Mouse (Mus musculus): ENCODE measurements around the gene BC034090. TPM values are rescaled to one million over a fixed set of nuclear protein-coding genes. Genes with fewer than 3 reads are reported as not detected.

Gene BC034090
- polyA plus RNA-seq, 1 experiment = 22.8 TPM

DNA sequence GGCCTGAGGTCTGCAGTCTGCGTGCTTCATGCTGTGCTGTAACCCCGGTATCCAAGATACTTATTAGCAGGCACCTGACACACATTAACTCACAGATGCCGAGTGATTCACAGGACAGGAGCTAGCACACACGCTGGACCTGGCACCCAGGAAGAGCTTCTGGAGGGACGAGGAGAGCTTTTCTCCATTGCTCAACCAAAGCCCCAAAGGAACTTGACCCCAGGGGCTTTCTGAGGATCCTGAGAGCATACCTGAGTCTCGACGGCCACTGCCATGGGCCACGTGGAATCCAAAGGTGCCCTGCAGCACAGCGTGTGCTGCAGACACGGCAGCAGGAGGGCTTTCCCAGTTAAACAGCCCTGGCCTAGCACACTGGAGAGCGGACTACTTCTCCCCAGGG, 27.9 kb downstream of the BC034090 start:
- DNase-seq (ENCODE audit: low read depth) = no peak

DNA sequence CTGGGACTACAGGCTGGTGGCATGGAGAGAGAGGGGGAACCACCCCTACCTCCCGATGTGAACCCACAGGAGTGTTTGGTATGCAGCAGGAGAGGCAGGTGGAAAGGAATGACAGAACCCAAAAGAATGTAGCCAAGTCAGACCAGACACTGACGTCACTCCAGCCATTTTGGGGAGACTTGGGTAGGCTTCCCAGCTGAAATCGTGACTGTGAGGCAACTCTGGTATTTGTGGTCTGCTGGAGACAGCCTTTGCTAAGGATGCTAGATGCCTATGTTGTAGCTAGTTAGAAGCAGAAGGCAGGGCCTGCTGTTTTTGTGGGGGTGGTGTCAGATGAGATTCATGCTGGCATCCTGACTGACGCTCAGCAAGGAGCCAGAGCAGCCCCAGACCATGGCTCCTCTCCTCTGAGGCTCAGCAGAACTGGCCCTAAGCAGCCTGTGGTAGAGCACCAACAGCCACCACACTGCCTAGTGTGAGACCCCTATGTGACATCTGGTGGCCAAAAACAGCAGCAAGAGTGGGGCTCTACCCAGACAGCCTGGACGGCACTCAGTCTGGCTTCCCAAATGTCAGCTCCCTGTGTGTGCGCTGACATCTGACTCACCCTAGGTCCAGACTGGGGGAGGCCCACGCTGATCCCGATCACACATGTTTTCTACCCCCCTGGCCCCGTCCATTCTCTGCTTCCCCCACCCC, 29.0 kb downstream of the BC034090 start:
- DNase-seq (ENCODE audit: low read depth) = no peak

DNA sequence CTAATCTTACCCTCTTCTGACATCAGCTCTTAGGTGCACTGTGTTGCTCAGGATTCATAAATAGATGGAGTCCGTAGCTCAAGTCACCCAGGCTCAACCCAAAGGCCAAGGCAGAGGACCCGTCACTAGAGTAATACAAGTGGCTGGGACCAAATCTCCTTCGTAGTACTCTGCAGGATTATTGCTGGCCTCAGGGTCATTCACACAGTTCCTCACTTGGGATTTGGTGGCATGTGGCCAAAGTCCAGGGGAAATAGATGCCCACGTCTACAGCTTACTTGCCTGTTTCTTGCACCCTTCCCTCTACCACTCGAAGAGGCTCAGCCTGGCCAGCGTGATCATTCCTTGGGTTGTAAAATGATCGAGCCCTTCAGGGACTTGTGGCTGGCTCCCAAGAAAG, 30.3 kb downstream of the BC034090 start:
- DNase-seq (ENCODE audit: low read depth) = no peak

GRCm38 (mm10) chr1:155212936-155213774, 31.1 kb downstream of the BC034090 start:
- DNase-seq (ENCODE audit: low read depth) = no peak

DNA sequence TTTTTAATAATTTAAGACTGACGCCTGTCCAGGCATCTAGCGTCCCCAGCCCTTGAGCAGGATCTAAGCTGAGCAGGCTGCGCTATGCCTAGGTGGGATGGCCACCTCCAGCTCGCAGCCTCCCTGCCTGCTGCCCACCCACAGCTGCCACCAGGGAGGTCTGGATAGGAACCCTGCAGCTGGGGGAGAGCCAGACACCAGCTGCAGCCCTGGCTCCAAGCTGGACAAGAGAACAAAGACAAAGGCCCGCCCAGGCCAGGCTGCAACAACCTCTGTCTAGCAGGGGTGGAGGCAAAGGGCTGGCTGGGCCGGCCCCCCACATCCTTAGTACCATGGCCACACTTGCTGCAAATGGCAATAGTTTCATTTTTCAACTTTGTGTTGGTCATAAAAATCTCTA, 31.8 kb downstream of the BC034090 start:
- no peak for DNase-seq (ENCODE audit: low read depth)

DNA sequence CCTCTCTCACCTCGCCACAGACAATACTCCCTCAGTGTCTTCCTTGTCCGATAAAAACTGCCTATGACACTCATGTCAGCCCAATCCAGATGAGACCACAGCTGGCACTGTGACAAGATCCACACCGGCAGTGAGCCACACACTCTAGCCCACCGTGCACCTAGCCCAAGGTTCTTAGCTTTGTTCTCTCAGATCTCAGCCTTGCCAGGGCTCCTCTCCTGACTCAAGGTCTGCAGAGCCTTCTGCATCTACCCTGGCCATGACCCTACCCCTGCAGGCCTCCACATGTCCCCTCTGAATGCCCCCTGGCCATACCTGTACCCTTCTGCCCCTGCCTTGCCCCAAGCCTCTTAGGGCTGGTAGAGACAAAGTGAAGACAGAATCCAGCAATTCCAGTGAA, 32.2 kb downstream of the BC034090 start:
- no peak for DNase-seq (ENCODE audit: low read depth)

DNA sequence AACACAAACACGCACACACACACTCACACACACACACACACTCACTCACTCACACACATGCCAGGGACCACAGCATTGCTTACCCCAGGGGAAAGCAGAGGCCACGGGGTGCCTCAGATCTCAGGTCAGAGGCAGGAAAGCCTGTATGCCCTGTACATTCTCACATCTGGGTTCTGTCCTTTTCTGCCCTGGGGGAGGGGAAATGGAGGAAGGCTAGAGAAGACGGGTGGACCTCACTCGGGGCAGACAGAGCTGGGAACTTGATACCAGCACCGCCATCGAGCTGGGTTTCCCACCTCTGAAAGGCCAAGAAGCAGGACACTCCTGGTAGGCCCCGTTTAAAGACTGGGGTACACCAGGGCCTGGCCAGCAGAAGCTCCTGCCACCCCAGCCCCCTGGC, 33.2 kb downstream of the BC034090 start:
- DNase-seq (ENCODE audit: low read depth) = no peak

GRCm38 (mm10) chr1:155210011-155210763, 34.1 kb downstream of the BC034090 start:
- peak; percentile 77 for DNase-seq (ENCODE audit: low read depth)

- no peak for DNase-seq (ENCODE audit: low read depth)
Measured at GRCm38 (mm10) chr1:155207859-155208258, 36.4 kb downstream of the BC034090 start.

- DNase-seq (ENCODE audit: low read depth) = no peak
Measured at GRCm38 (mm10) chr1:155205822-155206660, 38.2 kb downstream of the BC034090 start.

DNA sequence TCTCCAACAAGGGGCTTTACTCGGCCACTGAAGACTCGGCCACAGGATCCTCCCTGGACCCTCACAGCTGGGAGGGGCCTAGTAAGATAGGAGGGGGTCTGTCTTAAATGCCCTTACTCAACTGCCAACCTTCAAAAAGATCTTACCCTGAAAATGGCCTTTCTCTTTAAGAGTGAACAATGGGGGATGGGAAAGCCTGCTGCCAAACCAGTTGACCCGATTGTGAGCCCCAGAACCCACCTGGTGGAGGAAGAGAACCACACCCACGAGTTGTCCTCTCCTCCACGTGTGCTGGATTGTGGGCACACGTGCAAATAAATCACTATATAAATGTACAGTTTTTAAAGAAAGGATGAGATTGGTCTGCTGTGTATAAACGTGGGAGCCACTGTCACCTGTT, 38.9 kb downstream of the BC034090 start:
- DNase-seq (ENCODE audit: low read depth) = no peak

GRCm38 (mm10) chr1:155204560-155205162, 39.6 kb downstream of the BC034090 start:
- DNase-seq (ENCODE audit: low read depth) = no peak

GRCm38 (mm10) chr1:155203954-155204353, 40.3 kb downstream of the BC034090 start:
- DNase-seq (ENCODE audit: low read depth) = no peak

DNA sequence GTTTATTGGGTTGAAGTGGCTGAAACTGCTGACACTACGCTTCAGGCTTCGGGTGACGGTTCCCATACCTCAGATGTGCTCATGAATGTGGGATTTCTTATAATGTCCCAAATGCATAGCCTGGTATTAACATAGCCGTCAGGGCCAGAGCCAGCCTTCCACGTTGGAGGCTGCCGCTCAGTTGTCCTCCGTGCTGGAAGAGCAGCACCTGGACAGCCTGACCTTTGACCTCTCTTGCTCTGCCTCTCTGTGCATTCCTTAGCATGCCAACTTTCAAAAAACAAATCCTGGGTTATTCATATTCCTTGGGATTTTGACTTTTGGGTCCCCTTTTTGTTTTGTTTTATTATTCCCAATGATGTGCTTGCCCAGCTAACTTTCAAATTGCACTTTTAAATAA, 41.1 kb downstream of the BC034090 start:
- DNase-seq (ENCODE audit: low read depth) = no peak

DNA sequence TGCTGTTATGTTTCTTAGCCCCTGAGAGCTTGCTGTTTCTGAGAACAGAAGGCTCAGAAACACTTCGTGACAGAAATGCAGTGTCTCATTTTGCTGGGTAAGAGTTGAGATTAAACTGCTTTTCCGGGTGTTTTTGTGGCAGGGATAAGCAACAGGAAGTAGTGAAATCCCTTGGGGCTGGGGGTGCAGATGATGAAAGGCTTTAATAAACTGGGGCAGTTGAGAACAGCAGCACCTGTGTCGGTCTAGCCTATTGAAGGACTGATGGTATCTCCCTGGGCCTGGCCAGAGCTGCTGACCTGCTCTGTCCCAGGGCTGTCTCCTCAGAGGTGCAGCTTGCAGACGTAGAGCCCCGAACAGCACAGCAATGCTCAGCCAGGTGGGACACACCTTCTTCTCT, 41.8 kb downstream of the BC034090 start:
- no peak for DNase-seq (ENCODE audit: low read depth)

DNA sequence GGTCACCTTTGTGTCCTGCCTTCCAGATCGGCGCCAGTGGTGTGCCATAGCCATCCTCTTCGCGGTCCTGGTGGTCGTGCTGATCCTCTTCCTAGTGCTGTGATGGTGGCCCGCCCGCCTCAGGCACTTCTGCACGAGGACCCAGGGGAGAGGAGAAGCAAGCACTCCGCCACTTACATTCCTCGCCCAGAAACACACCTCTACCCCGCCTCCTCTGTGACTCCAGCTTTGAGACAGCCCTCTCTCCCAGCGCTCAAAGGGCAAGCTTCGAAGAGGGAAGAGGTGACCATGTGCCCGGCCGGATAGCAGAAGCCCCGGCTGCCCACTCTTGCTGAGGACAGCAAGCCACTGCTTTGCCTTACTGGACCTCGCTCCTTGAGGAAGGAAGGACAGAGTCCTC, 42.3 kb downstream of the BC034090 start:
- DNase-seq (ENCODE audit: low read depth) = no peak

DNA sequence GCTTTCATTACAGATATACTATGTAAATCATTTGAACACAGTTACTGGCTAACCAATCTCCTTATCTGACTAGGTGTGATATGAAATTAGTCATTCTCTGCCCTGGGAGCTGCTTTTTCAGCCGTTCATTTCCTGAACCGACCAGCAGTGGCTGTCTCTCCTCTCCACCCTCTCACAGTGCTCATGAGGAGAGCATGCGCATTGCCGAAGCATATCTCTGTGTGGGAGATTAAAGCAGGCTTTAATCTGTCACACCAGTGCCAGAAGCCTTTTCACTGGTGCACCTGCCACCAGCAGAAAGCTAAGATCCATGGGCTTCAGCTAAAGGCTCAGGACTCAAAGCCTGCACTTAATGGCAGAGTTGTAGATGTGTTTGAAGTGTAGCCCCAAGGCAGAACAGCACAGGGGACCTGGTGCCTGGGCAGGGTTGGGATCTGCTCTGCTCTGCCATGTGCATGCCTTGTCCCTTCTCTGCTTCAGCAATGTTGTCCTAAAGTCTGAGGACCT, 42.8 kb downstream of the BC034090 start:
- DNase-seq (ENCODE audit: low read depth) = no peak

DNA sequence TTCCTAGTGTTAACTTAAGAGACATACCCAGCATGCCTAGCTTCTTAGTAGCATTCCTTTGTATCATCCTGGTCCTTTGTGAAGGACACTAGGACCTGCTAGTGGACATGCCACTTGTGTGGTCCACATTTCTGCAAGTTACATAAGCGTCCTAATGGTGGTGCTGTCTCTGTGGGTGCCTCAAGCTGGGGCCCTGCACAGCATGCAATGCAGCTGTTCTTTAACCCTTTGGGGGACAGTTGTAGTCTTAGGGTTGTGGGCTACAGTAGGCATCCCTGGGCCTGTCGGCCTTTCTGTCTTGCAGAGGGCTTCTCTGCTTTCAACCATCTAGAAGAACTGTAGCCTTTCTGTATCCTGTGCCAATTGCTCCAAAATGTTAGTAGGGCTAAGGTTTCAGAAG, 43.3 kb downstream of the BC034090 start:
- DNase-seq (ENCODE audit: low read depth) = no peak

GRCm38 (mm10) chr1:155199522-155199921, 44.7 kb downstream of the BC034090 start:
- no peak for DNase-seq (ENCODE audit: low read depth)

DNA sequence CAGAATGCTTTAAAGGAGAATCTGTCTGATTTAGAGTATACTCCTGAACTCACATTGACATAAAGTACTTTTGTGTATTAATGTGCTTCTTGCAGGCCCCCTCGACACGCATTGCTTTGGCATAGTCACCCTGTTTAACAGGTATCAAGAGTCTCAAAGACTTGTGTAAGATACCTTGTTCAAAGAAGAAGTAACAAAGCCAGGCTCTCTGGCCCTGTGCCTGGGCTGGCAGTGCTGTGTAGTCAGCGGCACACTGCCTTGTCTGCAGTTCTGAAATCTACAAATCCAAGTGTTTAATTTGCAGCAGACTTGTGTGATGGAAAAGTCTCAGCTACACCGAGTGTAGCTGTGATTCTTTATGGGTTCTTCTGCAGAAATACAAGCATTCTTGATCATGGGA, 47.6 kb downstream of the BC034090 start:
- DNase-seq (ENCODE audit: low read depth) = no peak

DNA sequence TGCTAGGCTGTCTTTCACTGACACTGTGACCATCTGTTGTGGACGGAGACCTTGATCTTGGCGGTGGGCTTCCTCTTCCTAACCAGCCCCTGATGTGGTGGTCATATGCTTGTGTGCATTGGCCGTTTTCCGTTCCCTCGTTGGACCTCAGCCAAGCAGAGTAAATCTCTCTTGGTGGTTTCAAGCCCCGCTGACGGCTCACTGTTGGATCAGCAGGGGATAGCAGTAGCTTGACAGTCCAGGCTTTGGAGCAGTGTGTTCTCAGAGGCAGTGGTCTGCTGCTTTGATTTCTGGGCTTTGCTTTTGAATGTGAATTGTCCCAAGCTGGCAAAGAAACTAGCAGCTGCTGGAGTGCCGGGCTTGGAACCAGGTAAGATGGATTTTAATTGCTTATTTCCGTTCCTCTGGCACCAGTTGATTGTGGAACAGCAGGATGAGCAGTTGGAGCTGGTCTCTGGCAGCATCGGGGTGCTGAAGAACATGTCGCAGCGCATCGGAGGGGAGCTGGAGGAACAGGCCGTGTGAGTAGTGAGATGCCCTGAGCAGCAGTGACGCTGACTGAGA, 51.4 kb downstream of the BC034090 start:
- DNase-seq (ENCODE audit: low read depth) = no peak
